Mouse (Mus musculus): ENCODE measurements at regions not wholly inside any gene's neighbourhood (a gene's known extent, or its start where the extent isn't known, plus 50 kb on each side); places are given as distances from the start of the nearest gene placed in this dataset.

- TF ChIP-seq CTCF (IDR thresholded peaks at IDR 0.05; ENCODE audit: borderline replicate concordance, control insufficient read depth, extremely low read depth, insufficient read depth, low read length, poor library complexity) (no peak), POLR2A (IDR thresholded peaks at IDR 0.05; ENCODE audit: control insufficient read depth, extremely low read depth, insufficient read depth, low read length, poor library complexity) (no peak)
Measured at GRCm38 (mm10) chr16:5810986-5811653, 74.0 kb upstream of the Rbfox1 start.
